Mouse (Mus musculus) G1E (cell line): ENCODE data around the gene Hs6st1. TPM values are rescaled to one million over a fixed set of nuclear protein-coding genes. Genes with fewer than 3 reads are reported as not detected.

Experiments used
- ATAC-seq: 2 replicates; pipeline ENCODE4 v1.8.0; 2016; ENCODE audit warnings: mild to moderate bottlenecking; ENCODE audit not compliant: insufficient number of reproducible peaks, poor library complexity, low FRiP score, severe bottlenecking; ENCODE audit errors: extremely low read depth
- DNase-seq: peaks from one replicate; pipeline ENCODE4 v3.0.0; 2012; ENCODE audit warnings: low spot score
- H3K27me3 ChIP-seq: 2 replicates; pipeline ENCODE4 v1.6.1; 2012; ENCODE audit warnings: mild to moderate bottlenecking, low read length, inconsistent platforms; ENCODE audit not compliant: insufficient read depth
- H3K36me3 ChIP-seq: replicated peaks from 2 replicates; pipeline ENCODE3; 2012; ENCODE audit warnings: mild to moderate bottlenecking, inconsistent platforms
- H3K4me1 ChIP-seq: 2 replicates; pipeline ENCODE4 v1.6.1; 2012; ENCODE audit warnings: low read depth, low read length, inconsistent platforms, mixed read lengths; ENCODE audit not compliant: insufficient read depth
- H3K4me3 ChIP-seq: 2 replicates; pipeline ENCODE4 v1.5.1; 2012; ENCODE audit warnings: low read depth, mild to moderate bottlenecking, inconsistent platforms, low read length, moderate library complexity, mixed read lengths
- H3K9me3 ChIP-seq: replicated peaks from 2 replicates; pipeline ENCODE4 v1.6.1; 2012; ENCODE audit warnings: inconsistent platforms
- CTCF ChIP-seq: IDR thresholded peaks from 2 replicates; pipeline ENCODE4 v1.5.1; 2012; ENCODE audit warnings: low read depth, low read length, inconsistent platforms, mixed read lengths
- GATA1 ChIP-seq: IDR thresholded peaks from 2 replicates; pipeline ENCODE4 v1.6.1; 2012; ENCODE audit warnings: borderline replicate concordance, low read length, inconsistent platforms, mixed read lengths
- GATA2 ChIP-seq: IDR thresholded peaks from 2 replicates; pipeline ENCODE4 v1.6.1; 2012; ENCODE audit warnings: low read depth, low read length, inconsistent platforms, borderline replicate concordance
- POLR2AphosphoS5 ChIP-seq: IDR thresholded peaks from 2 replicates; pipeline ENCODE4 v1.6.1; 2012; ENCODE audit warnings: low read depth, low read length, inconsistent platforms; ENCODE audit not compliant: insufficient replicate concordance
- TAL1 ChIP-seq: conservative IDR thresholded peaks from 2 replicates; pipeline ENCODE4 v1.6.1; 2012; ENCODE audit warnings: low read depth, low read length, inconsistent platforms, mixed read lengths
- polyA plus RNA-seq: library from polyadenylated mRNA; stranded (reverse); fragments of >175 nt; gene quantifications from 2 replicates; pipeline ENCODE4 v1.2.3, GENCODE M21; 2012
- total RNA-seq, 2 experiments: library from RNA; stranded (forward) in 1 of 2; stranded (reverse) in 1 of 2; fragments of 200-1000 nt in 1 of 2; fragments of >200 nt in 1 of 2; fragmentation: Nextera tagmentation in 1 of 2; gene quantifications; 2 replicates each; pipeline ENCODE4 v1.2.3; 2014 to 2017

The Hs6st1 gene
- total and polyA plus RNA-seq, 3 experiments: 29.3 to 62.9 (median 54.9) TPM

DNA sequence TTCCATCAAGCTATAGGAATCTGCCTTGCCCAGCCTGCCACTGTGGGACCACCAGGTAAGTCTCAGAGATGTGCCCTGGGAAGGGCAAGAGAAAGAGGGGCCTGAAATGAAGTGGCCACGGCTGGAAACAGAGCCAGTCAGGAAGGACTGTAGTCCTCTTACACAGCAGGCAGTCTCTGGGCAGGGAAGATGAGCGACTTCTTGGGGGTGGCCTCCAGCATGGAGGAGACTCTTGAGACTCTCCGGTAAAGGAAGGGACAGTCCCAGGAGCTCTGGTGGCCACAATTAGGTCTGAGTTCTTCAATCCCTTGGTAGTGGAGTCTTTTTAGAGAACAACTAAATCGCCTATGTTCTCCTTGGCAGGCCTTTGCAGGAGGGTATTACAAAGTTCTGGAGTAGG is 4.0 kb upstream of the Hs6st1 start:
- no peak for DNase-seq
- peaks cover 66% of the 10 kb centered on the region for H3K4me1 ChIP-seq
- no peaks in the 10 kb centered on the region for H3K9me3 ChIP-seq
- TF ChIP-seq GATA1 (no peak), GATA2 (no peak), CTCF (no peak), TAL1 (no peak), POLR2AphosphoS5 (no peak)
- H3K4me3 ChIP-seq: no peak overlapping the region
- peaks cover under 1% of the 10 kb centered on the region for H3K36me3 ChIP-seq
- ATAC-seq: no peak
- H3K27me3 ChIP-seq: peaks cover 41% of the 10 kb centered on the region

DNA sequence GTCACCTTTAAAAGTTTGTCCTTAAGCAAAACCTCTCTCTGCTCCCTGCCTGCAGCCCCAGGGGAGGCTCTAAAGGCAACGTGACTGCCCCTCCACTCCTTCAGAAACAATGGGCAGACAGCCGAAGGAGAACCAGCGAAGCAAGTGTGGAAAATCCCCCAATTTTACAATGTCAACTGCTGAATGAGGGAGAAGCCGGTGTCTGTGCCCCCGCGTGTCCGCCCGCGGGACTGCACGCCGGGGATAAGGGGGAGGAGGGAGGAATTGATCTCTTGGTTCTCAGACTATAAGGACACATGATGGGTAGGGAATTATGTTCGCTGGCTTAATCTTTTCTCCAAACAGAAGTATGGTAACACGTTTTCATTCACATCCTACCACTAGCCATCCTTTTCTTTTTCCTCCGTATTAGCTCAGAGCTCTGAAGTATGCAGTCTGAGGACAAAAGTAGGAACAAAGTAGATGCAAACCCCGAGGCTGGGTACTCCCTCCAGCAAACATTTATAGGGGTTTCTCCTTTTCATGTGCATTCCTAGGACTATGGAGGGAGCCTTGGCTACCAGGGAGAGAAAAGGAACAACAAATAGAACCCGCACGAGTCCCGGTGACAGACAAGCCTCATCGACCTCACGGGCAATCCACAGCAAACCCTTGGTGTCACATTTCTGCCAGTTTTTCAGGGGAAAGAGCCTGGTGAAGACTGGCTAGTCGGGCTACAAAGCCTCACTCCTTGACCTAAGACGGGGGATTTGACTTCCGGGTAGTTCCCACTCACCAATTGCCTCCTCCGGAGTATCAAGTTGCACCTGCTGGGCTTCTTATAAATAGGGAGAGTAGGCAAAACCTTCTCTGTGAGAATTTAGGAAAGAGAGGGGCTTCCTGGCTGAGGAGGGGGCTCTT is 3.1 kb upstream of the Hs6st1 start:
- H3K36me3 ChIP-seq: peaks cover 9% of the 10 kb centered on the region
- H3K27me3 ChIP-seq: peaks cover 32% of the 10 kb centered on the region
- H3K4me1 ChIP-seq: peaks cover 75% of the 10 kb centered on the region
- no peaks in the 10 kb centered on the region for H3K9me3 ChIP-seq
- DNase-seq (peak; percentile 88), ATAC-seq (peak; percentile 73)
- H3K4me3 ChIP-seq: peak overlapping the region; percentile 47; the same call in 1 of the 2 replicates
- no peak for TF ChIP-seq POLR2AphosphoS5
- peak; percentile 83 for TF ChIP-seq CTCF

DNA sequence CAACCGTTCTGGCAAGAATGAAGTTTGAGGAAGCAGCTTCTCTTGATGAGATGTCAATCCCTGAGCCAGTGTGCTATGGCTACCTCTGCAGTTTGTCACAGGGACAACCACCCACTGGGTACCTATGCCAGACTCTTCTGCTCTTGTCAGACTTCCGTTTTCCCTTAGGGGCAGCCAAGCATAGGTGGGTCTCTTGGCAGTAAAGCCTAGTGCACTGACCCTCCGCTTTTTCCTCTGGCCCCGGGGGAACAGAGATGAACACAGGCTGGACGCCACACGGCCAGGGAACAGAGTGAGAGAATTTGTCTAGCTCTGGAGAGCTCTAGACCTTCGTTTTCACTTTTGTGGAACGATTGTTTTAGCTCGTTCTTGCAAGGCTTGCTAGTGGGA is 2.4 kb upstream of the Hs6st1 start:
- no peak overlapping the region; the same call in 1 of the 2 replicates for H3K4me3 ChIP-seq

DNA sequence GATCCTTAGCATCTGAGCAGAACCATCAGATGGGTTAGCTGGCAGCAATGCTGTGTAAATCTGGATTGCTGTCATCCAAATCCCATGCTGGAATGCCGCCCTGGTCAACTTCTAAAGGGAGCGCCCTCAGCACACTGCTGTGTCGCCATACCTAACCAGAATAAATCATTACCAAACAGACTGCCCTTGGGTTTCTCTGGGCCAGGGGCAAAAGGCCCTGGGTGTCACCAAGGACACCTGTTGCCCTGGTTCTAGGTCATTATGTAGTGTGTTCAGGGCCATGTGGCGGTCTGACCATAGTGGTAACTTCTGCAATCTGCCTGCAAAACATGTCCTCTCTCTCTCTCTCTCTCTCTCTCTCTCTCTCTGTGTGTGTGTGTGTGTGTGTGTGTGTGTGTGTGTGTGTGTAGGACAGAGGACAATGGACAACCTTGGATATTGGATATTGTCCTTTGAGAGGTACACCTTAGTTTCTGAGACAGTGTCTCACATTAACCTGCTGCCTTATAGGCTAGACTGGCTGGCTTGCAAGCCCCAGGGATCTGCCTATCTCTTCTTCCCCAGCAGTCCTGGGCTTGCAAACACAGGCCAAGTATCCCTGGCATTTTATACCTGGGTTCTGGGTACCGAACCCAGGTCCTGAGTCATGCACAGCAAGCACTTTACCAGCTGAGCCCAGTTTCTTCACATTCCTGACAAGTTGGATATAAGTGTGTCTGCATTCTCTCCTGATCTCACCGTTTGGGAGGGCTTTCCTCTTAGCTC is 1.8 kb upstream of the Hs6st1 start:
- ATAC-seq (no peak), DNase-seq (no peak)
- H3K4me1 ChIP-seq: peaks cover 80% of the 10 kb centered on the region
- no peak for TF ChIP-seq TAL1
- no peak for TF ChIP-seq POLR2AphosphoS5
- no peak for TF ChIP-seq GATA1
- no peak for TF ChIP-seq GATA2
- TF ChIP-seq CTCF: no peak
- H3K4me3 ChIP-seq: no peak overlapping the region
- peaks cover 22% of the 10 kb centered on the region for H3K27me3 ChIP-seq
- peaks cover 22% of the 10 kb centered on the region for H3K36me3 ChIP-seq
- H3K9me3 ChIP-seq: no peaks in the 10 kb centered on the region

More for the DNA sequence above, 2.4 kb upstream of the Hs6st1 start:
- TF ChIP-seq GATA1 (no peak), TAL1 (no peak), GATA2 (no peak), POLR2AphosphoS5 (no peak), CTCF (no peak)
- peaks cover 80% of the 10 kb centered on the region for H3K4me1 ChIP-seq
- H3K27me3 ChIP-seq: peaks cover 28% of the 10 kb centered on the region
- peak; percentile 23 for DNase-seq
- no peaks in the 10 kb centered on the region for H3K9me3 ChIP-seq
- ATAC-seq: no peak
- peaks cover 15% of the 10 kb centered on the region for H3K36me3 ChIP-seq

DNA sequence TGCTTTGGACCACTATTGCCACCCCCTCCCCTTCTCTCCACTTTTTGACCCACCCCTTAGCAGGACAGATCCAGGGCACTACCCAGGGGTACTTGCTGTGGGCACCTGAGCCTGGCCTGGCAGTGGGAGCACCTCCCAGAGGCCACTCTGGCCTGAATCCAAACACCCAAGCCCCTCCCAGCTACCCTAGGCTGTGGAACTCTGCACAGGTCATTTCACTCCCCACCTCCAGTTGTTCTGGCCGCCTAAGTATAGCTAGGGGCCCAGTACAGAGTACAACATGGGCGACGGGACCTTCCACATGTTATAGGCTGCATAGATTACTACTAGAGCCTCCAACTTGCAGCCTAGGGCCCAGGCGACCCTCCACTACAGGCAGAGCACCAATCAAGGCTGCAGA is 999 bp upstream of the Hs6st1 start:
- H3K4me1 ChIP-seq: peaks cover 80% of the 10 kb centered on the region
- DNase-seq: no peak
- TF ChIP-seq CTCF (no peak), TAL1 (no peak), GATA2 (no peak), POLR2AphosphoS5 (no peak), GATA1 (no peak)
- no peaks in the 10 kb centered on the region for H3K9me3 ChIP-seq
- peaks cover 15% of the 10 kb centered on the region for H3K27me3 ChIP-seq
- ATAC-seq: no peak
- H3K4me3 ChIP-seq: no peak overlapping the region
- peaks cover 30% of the 10 kb centered on the region for H3K36me3 ChIP-seq

DNA sequence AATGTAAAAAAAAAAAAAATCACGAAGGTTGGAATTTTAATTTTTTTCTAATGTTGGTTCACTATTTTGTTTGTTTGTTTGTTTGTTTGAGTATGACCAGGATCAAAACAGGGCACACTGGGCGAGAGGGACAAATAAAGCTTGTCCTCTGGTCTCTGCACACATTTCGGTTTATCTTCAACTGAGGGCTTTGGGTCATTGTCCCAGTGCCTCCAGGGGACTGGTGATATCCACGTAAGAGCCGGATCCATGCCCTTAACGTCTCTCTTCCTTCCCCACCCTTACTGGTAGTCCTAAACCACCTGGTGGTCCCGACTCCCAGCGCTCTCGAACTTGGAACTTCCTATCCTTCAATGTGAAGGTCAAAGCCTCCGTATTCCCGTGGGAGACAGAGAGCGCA is 589 bp upstream of the Hs6st1 start:
- peaks cover 80% of the 10 kb centered on the region for H3K4me1 ChIP-seq
- H3K36me3 ChIP-seq: peaks cover 34% of the 10 kb centered on the region
- H3K9me3 ChIP-seq: no peaks in the 10 kb centered on the region
- TF ChIP-seq CTCF: no peak
- TF ChIP-seq POLR2AphosphoS5: no peak
- no peak for TF ChIP-seq GATA2
- no peak for TF ChIP-seq GATA1
- TF ChIP-seq TAL1: no peak
- DNase-seq (peak; percentile 32), ATAC-seq (no peak)
- peak overlapping the region; percentile 77 for H3K4me3 ChIP-seq
- peaks cover 12% of the 10 kb centered on the region for H3K27me3 ChIP-seq
